Mouse (Mus musculus) thymus, postnatal 4 days (tissue): ENCODE measurements at regions not wholly inside any gene's neighbourhood (a gene's known extent, or its start where the extent isn't known, plus 50 kb on each side); places are given as distances from the start of the nearest gene placed in this dataset.

Experiments
- DNase-seq: peaks from one replicate; pipeline ENCODE4 v3.0.0; 2021

DNA sequence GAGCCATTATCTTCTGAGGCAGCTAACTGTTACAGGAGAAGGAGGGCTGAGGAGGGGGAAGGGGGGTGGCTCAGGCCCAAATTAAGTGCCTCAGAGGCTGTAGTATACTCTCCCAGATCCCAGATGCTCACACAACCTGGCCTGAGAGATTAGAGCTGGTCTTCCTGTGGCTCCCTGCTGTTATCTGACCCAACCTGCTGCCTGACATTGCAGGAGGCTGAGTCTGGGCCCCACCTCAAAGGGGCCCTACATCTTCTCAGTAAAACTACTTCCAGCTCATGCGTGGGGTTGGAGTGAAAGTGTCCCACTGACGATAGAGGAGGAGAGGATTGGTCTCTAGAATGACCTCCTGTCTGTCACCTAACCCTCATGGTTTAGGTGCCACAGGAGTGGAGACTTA is 64.0 kb upstream of the Lmo2 start:
- no peak for DNase-seq

DNA sequence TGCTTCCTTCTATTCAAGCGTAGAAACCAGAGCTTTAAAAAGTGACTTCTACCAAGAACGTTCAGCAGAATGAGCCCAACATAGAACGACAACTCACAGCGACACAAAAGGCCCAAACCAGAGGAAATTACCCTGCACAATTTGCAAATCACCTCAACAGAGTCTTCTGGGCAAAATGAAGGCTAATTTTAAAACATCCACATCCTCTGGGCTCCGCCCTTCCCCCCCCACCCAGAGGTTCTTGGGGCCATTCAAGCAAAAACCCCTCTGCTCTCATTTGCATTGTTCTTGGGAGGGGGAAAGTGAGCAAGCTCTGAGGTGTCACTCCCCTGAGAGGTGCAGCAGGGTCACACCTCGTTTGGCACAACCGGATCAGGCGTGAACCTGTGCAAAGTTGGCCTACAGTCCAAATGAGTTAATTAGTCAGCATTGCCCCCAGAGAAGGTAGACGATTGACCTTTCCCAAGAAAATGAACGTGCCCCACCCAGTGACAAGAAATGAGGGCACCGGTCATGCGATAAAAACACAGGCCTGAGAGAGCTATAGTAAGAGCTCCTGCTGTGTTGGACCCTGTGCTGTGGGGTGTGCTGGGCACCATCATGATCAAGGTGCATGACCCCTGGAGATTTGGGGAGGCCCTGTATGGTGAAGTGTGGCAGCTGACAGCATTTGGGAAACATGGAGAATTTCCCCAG is 62.7 kb upstream of the Lmo2 start:
- DNase-seq = no peak

DNA sequence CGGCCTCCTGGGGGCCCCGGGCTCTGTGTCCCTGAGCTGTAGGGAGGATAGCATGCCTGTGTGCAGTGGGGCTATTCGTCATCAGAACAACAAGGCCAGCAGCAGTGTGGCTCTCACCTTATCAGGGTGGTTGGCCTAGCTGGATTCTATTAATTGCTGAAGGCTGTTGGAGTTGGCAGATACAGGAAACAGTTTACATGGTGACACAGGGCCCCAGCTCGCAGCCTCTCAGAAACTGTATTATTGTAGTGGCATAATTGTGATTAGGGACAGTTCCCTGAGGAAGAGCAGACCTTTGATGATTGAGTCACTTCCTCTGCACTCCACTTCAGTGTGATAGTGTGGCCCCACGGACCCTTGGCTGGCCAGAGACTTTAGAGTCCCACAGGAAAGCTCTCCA is 61.6 kb upstream of the Lmo2 start:
- DNase-seq = no peak

DNA sequence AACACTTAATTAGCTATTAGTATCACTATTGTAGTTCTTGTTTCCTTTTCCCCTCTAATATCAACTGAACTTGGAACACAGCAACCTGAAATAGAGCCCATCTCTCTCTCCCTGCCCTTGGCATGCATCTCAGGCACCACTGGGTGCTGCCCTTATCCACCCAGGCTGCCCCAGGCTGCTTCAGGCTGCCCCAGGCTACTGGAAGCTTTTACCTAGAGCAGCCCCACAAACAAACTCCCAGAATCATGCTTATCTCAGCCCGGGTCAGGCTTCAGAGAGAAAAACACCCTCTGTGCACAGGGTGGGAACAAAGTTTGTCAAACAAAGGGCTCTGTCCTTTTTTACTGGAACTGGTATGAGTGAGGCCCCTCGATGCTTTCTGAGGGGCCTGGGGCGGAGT is 61.0 kb upstream of the Lmo2 start:
- DNase-seq = no peak

DNA sequence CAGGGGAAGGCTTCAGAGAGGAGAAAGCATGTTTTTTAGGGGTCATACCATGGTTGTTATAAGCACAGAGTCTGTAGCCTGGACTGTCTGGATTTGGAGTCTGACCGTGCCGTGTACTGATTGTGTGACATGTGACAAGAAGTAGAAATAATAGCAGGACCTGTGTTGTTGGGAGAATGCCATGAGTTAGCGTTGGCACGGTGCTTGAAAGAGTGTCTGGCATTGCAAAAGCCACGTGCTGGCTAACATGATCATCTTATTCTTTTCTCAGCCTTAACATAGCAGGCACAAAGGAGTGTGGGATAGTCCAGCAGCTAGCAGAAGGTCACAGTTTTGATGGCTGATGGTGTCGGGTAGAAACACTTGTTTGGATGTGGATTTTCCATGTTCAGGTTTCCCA is 58.1 kb upstream of the Lmo2 start:
- DNase-seq = no peak

DNA sequence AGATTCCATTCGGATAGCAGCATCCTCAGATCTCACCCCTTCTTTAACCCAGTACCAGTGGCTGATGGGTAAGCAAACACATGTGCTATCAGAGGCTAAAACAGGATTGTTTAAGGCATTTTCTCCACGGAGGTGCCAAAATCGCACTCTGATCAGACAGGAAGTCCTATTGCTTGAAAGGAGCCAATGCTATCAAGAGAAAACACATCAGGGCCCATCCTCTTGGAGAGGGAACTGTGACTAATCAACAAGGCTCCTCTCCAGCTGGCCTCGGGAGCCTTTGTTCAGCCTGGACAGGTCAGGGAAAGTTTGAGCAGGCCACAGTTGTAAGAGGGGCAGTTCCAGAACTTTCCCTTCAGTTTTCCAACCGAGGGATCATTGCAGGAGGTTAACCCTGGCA is 57.4 kb upstream of the Lmo2 start:
- no peak for DNase-seq

DNA sequence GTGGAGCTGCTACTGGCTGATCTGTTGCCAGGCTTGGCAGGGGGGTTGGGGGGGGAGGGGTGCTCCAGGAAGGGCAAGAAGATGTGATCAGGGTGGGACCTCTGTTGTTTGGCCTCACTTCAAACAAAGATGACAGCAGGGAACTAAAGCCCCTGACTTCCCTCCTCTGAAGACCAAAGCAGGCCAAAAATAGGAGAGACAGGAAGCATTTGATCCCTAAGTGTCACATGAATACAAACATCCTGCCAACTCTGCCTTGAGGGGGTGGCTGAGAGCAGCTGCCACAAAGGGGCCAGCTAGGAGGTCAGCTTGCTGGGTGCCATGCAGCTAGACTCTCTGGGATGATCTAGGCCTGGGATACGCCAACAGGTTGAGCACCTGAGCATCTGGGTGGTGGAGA is 56.3 kb upstream of the Lmo2 start:
- peak; percentile 11 for DNase-seq

DNA sequence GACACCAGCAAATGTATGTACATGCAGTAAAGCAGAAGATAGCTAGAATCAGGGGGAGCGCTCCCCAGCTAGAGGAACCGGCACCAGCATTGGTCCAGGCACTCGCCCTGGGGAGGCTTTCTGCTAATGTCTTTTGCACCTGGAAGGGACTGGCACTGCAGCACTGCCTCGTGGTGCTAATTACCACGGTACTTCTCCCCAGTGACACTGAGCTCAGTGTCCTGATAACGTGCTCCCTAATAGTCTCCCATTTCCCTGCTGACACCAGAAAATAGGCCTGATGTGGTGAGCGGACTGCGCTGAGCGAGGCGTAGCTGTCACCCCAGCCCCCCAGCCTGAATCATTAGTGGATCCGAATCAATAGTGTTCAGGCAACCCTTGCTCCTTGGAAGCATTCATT is 55.0 kb upstream of the Lmo2 start:
- no peak for DNase-seq

DNA sequence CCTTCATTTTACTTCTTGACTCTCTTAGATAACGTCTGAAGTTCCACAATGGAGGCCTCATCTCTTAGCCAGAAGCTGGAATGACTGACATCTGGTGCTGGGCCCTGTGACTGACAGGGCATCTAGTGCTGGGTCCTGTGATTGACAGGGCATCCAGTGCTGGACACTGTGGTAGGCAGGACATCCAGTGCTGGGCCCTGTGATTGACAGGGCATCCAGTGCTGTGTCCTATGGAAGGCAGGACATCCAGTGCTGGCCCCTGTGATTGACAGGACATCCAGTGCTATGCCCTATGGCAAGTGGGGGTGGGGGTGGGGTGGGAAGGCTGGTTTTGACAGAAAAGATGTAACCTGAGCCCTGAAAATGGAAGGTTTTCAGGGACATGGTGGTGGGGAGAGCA is 52.1 kb upstream of the Lmo2 start:
- DNase-seq = no peak

DNA sequence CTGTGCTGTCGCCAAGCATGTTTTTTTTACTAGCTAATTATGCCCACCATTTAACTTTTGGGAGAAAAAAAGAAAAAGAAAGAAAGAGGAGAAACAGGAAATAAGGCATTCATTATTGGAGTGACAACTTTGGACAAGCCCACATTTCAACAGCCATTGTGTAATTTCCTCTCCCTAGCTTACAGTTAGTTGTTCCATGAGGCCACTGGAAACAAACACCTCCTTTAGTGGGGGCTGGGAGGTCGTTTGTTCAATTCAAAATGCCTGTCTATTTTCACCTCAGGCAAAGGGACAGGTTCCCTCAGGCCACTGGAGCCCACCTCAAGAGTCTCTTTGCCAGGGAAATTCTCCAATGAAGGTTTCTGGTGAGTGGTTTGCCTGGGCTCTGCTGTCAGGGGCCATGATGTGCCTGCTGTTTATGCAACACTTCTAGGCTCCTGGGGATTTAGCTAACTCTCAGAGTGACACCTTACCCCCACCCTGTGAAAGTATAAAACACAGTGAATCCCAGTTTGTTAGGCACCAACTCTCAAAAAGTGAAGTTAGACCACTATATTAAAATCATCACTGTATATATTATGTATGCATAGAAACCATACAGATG is 51.1 kb upstream of the Lmo2 start:
- DNase-seq = no peak
